Mouse (Mus musculus): ENCODE measurements at regions not wholly inside any gene's neighbourhood (a gene's known extent, or its start where the extent isn't known, plus 50 kb on each side); places are given as distances from the start of the nearest gene placed in this dataset.

DNA sequence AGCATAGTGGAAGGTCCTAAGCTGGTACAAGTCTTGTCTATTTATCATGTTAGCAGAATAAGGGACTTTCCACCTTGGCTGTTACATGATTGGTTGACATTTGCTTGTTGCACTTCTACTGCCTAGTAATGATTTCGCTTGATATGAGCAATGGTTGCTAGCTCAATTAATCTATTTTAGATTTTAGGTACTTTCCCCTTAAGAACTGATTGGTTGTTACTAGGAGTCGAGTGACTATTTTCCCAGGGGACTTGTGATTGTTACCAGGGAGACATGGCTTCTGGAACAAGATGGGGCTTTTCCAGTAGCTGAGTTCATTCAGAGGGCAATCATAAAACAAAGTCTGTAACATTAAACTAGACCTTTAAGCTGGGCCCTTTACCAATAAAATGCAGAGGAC, 100.9 kb downstream of the Nup35 start:
- DNase-seq (ENCODE audit: low spot score in 2 of 2): no peak

DNA sequence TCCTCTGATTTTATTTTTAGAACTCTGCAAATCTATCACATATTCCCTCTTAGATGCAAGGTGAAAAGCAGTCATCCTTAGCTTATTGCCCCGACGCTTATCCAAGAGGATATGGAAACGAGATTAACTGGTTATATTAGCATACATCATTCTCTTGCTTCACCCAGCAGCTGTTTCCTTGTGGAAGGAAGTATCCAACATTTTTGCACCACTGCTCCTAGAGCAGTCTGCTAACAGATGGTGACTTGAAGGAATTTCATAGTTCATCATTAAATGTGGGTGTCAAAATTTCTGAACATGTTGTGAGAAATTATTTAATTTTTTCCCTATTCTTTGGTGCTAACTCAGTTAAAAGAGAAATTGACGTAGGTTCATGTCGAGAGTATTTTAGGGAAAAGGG, 107.0 kb downstream of the Nup35 start:
- DNase-seq (ENCODE audit: low spot score in 2 of 2): no peak

DNA sequence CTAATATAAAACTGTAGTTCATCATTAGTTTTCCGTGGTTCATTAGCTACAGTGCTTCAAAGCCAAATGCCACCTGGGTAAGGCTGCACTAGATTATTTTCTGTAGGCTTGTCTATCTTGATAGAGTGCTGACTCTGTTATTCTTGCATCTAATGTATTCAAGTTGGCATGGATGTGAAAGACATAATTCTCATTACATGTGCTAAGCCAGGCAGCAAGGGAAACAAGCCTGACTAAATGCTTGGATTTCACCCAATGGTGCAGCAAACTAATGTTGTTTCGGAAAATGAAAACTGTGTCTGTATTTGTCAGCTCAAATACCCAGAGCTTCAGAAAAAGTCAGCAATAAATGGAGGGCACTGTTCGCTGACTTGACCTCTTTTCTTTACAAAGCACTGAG, 114.3 kb downstream of the Nup35 start:
- DNase-seq (ENCODE audit: low spot score in 2 of 2): no peak

DNA sequence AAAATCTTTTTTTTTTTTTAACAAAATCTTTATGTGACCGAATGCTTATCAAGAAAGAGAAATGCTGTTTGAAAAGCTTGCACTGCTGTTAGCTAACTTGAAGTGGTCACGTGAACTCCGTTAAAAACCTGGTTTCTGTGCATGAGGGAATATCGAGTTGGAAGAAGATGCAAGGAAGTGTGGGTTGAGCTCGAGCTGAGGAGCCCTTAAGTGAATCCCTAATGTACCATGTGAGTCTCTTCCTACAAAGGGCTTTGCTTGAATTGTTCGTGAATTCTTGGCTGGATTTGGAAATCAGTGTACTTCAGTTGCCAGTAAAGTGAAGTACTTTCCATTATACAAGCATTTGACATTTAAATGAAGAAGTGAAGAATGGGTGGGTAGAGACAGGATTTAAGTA, 129.7 kb downstream of the Nup35 start:
- DNase-seq (ENCODE audit: low spot score in 2 of 2): no peak

DNA sequence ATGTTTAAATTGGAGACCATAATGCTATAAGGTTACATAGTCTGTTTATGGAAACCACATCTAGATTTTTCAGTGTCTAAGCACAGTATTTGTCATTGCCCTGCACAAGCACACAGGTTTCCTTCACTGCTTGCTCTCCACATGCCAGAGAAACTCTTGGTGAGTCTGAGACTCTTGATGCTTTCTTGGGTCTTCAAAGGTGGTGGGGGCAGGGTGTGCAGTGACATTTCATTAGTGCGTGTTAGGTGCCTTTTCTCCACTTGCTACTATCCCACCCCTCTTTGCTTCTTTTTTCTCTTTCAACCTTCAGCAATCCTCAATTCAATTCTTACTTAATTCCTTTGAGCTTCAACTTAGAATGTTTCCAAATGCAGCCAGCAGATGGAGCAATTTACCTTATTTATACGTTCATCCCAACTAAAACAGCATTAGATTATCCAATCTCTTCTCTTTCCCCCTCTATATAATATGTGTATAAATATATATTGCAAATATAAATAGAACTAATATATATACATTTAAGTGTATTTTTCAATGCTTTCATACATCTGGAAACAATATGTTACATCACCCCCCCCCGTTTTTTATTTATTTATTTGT, 145.1 kb downstream of the Nup35 start:
- peak; percentile 62 to 75 for DNase-seq (ENCODE audit: low spot score in 2 of 2)

DNA sequence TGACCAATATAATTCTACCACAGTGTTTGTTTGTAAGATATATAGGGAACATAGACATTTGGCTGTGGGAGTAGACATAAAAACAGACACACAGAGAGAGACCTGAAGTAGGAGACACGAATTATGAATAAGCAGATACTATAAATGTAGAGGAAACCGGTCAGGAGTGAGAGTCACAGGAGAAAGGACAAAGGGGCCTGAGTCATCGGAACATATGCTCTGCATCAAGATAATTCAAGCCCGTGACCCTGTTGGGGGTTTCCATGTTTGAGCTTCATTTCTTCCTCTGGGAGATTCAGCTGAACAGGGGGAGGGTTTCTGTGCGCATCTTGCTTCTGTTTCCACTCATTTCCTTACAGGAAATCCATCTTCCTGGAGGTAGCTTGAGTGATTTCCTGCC, 154.1 kb downstream of the Nup35 start:
- peak; percentile 13 to 24 for DNase-seq (ENCODE audit: low spot score in 2 of 2)

DNA sequence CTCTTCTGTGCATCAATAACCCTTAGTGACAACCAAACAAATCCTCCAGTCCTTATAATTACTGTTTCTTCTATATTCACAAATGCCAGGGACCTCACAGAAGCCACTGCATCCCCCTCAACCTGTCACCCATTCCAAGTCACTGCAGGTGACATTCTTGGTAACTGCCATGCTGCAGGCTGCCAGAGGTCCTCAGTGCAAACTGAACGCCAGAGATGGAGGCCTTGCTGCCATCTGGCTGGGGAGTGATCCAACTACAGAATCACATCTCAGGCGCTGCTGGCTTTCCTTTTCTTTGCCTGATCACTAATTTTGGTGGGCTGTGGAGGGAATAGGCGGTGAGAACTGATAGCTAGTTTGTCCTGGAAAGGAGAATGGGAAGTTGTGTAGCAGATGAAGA, 155.4 kb downstream of the Nup35 start:
- no peak for DNase-seq (ENCODE audit: low spot score in 2 of 2)

DNA sequence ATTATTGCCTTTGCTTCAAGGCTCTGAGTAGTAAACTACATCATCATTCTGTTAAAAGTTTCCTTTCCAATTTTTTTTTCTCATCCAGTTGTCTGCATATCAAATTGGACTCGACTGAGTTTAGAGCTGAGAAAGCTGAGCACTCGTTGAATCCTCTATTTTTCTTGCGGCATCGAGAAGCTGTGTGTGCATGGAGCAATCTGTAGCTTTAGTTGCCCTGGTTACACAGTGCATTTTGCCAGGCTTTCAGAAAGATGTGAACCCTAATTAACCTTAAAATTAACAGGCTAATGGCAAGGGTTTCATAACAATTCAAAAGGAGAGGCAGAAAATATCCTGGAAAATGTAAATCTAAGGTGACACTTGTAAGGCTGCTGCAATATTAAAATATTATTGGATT, 169.3 kb downstream of the Nup35 start:
- no peak for DNase-seq (ENCODE audit: low spot score in 2 of 2)

DNA sequence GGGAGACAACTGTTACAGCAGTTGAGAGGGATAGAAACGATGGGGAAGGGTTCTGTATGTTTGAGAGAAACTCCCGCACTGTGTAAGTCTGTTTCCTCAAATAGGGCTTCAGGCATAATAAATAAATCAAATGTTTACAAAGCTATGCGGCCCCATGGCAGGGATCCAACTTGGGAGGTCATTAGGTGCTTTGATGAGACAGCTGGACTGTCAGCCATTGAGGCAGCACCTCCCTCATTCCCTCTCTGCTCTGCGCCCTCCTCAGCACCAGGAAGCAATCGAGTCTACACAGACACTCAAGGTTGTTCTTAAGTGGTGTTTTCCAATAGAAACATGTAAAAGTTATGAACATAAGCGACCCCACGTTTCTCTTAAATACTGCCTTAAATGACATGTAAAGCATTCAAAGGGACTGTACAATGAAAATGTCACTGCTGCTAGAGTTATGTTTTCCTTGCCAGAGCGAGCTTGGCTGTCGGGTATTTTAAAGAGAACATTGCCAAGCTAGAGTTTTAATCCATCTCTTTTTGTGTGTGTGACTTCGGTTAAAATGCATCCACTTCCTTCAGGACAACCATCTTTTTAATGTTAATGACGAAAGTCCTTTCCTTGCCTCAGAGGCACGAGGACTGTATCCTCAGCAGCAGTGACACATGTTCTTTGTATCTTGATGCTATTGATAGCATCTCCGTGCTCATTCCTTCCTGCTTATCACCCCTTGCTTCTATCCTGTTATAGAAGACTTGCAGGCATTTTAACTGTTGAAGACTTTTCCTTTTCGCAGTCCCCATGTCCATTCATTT, 176.5 kb downstream of the Nup35 start:
- DNase-seq (ENCODE audit: low spot score in 2 of 2): no peak

DNA sequence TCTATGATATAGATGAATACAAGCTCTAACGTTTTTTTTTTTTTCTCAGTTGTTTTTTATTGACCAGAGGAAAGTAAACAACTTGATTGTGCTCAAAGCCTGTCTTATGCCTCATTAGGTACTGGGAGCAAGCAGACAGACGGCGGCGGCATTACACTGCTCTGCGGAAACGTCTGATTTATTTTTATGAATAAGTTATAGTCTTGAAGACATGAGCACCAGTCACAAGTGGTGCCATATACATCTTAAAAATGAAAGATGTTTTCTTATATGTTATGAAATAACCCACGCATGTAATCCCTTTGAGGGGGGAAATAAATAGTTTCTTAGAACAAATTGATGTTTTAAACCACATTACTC, 177.1 kb downstream of the Nup35 start:
- DNase-seq (ENCODE audit: low spot score in 2 of 2): no peak

DNA sequence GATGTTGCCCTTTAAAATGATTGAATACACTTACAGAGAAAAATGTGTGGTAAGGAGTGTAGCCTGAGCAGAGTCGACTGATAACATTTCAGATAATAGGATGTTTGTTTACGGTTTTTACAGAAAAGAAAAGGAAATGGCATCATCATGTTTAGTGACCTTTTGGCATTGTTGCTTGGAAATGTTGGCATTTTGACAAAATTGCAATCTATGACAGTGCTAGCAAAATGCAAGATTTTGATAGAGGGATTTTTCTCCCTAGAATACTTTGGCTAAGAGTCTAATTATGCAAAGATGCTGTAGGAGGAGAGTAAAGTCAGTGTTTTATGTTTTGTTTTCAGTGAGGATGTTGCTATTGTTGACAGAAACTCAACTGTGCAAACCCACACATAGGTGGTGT, 202.2 kb downstream of the Nup35 start:
- DNase-seq (ENCODE audit: low spot score in 2 of 2): no peak

DNA sequence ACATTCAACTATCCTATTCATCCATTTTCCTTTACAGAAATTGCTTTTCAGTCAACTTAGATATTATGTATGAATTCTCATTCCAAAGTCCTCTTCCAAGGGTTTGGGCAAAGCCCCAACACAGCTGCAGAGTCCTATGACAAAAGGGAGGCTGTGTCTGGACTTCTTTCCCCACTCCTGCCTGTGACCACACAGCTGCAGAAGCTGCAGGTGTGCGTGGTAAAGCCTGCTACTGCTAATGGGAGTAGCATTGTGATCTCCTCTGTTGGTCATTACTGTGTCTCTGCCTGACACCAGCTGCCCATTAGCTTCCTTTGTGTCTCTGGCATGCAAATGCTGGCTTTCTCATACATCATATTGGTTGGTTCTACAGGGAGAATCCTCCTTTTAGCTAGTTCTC, 234.0 kb downstream of the Nup35 start:
- no peak for DNase-seq (ENCODE audit: low spot score in 2 of 2)

DNA sequence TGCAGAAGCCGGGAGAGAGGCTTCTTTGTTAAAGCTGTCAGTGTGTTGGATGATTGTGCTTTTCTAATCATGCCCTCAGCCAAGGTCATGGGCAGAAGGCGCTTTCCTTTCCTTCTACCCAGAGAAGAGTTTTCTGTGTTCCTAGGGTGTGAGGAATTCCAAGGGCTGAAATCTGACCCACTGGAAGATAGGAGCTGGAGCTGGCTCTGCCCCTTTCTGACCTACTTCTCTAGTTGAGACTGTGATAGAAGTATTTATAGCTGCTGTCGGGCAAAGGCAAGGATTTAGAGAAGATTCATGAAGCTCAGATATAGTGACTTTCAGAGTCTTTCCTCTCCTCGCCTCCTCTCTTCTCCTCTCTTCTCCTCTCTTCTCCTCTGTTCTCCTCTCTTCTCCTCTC, 238.2 kb downstream of the Nup35 start:
- DNase-seq (ENCODE audit: low spot score in 2 of 2): no peak

DNA sequence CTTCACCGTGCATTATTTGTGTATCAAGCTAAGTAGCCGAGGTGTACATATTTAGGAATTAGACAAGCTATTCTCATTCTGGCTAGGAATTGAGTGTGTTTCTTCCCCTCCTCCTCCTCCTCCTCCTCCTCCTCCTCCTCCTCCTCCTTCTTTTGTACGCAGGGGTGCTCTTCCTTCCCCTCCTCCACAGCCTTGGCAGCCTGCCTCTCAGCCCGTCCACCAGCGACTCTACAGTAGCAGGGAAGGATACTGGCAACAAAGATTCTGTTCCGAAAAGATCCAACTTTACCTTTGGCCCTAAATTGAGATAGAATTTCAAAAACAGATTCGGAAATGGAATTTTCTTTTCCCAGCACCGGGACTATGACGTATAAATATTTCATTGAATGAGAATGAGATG, 253.0 kb downstream of the Nup35 start:
- peak in 1 of 2 experiments; percentile 22 for DNase-seq (ENCODE audit: low spot score in 2 of 2)

DNA sequence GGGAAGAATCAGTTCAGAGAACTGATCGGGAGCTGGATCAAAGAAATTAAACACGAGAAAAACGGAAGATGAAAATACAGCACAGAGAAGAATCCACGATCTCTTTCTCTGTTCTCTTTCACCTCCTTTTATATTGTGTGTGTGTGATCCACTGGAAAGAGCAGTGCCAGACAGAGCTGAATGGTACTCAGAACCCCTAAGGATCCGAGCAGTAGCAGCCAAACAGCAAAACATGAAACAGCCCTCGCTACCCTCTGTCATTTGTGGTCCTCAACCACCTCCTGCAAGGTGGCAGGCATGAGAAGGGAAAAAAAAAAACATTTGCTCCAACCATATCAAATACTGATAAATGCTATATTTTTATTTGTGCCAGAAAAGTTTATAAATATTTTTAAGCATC, 253.4 kb downstream of the Nup35 start:
- no peak for DNase-seq (ENCODE audit: low spot score in 2 of 2)

DNA sequence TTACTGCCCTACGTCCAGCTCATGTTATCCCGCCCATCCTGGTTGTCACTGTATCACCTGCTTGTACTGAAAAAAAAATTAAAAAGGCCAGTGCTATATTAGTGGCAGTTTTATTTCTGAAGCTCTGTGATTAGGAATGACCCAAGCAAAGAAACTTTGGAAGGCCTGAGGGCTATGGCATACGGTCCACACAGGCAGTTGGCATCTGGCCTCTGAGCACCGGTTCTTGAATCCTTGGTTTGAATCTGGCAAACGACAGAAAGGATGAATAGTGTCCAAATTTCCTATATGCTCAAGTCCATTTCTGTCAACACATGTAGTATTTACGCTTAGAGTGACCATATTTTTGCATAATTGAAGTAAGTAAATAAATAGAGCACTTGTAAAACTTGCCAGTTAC, 254.3 kb downstream of the Nup35 start:
- no peak for DNase-seq (ENCODE audit: low spot score in 2 of 2)

DNA sequence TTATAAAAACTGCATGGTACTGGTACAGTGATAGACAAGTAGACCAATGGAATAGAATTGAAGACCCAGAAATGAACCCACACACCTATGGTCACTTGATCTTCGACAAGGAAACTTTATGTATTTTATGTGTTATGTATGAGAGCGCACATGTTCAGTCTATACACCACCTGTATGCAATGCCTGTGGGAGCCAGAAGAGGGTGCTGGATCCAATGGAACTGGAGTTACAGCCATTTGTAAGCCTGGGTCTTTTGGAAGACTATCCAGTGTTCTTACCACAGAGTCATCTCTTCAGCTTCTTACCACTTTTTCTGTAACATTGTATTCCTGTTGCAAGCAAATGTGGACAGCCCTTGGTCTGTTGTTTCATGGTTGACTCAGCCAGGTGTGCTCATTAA, 261.4 kb downstream of the Nup35 start:
- no peak for DNase-seq (ENCODE audit: low spot score in 2 of 2)

DNA sequence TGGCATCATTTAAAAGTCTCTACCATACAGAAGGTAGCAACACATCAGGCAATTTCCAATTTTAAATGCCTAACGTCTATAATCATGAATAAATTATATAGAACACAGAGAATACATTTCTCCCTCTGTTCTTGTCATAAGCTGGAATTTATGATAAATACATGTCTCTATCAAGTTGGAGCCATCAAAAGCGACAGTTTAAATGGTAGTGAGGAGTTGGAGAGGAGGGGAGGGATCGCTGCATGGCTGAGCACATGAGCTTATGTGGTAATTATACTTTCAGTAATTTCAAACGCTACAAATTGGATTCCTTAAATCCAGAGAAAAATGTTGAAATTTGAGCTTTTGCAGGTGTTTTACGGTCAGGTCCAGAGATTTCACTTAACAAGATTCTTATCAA, 267.2 kb downstream of the Nup35 start:
- DNase-seq (ENCODE audit: low spot score in 2 of 2): no peak

DNA sequence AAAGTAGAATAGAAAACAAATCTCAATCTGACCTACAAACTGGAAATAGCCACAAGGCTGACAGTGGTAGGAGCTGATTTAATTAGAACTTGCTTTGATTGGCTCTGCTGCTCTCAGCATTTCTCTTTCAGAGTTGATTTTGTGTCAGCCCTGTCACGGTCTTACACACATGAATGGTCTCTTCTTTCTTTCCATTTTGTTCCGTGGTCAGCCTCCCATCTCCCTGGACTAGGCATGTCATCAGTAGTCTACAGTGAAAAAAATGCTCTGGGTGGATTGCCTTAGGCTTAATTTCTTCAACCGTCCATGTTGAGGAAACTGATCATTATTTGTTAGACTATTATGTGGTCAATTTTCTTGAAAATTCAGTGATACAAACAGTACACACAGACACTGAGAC, 285.0 kb downstream of the Nup35 start:
- no peak for DNase-seq (ENCODE audit: low spot score in 2 of 2)

DNA sequence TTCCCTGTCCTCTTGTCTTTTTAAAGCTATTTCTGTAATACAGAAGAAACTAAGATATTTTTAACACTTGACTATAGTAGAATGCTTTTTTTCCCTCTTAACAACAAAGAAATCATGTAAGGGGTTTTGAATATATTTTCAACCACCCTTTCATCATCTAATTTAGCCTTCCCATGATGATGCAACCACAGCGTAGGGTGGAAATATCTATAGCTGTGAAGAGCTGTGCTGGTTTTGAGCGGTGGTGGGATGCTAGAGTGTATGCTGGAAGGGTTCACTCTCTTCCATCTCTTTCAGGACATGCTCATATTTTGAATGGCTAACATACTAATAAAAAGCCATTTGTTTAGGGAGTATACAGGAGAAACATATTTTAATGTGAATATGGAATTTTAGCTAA, 296.4 kb downstream of the Nup35 start:
- DNase-seq (ENCODE audit: low spot score in 2 of 2): peak in 1 of 2 experiments; percentile 6

DNA sequence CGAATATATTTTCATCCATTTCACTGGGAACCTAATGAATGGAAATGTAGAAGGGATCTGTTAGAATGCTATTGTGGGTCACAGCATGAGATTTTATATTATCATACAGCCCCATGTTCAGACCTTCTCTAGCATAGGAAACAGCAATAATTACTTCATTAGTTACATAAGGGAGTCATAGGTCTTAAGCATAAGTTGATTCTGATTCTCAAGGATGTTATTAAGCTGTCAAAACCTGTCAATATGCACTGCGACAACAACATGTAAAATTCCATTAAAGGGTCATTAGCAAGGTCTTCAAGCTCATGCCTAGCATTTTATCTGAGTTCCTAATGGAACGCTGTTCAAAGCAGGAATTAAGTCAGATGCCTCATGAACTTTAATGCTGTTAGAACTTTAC, 328.5 kb downstream of the Nup35 start:
- no peak for DNase-seq (ENCODE audit: low spot score in 2 of 2)

DNA sequence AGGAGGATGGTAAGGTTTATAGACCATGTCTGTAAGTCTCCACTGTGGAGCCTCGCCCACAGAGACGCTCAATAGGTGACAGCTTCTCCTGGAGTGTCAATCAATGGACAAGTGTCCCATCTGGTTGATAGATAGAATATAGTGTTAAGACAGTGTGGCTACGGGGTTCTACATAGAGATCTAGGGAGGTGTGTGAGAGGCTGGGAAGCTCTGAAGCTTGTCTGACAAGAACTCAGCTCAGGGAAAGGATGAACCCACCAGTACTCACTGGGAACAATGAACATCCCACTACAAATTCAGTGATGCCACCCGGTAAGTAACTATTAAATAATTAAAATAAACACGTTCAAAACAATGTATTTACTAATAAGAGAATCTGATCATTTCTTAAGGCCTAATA, 349.7 kb downstream of the Nup35 start:
- DNase-seq (ENCODE audit: low spot score in 2 of 2): no peak

DNA sequence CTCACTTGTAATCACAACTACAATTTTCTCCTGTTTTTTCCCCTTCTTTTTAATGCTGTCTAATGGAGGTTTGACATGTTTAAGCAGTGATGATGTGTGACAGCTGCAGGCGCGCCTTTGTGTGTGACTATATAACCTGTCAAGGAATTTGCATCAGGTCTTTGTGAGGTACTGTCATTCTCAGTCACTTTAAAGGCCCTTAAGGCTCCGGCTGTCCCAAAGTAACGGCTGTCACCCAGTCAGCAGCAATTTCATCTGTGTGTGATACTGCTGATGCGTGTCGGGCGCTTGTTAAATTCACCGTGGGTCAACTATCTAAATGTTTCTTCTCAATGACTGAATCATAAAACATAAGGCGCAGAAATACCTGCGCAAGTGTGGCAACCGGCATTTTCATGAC, 350.2 kb downstream of the Nup35 start:
- DNase-seq (ENCODE audit: low spot score in 2 of 2): no peak

DNA sequence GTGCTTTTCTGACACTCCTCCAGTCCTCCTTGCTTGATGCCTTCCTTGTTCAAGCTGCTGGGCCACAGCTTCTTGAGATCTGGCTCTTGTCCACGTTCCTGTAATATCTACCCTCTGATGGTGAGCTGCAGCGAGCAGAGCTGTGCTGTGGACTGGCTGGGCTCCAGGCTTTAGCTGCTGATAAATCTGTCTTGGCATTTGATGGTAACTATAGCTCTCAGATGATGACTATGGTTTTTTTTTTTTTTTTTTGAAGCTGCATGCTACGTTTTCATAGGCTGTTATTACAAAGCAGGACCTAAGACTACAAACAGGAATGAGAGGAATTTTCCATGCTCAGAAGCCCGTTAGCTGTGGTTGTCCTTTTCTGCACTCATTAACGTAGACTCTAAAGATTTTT, 352.3 kb downstream of the Nup35 start:
- DNase-seq (ENCODE audit: low spot score in 2 of 2): peak; percentile 47 to 55

All from right cerebral cortex, adult 2 months (tissue).